Mouse (Mus musculus) heart, embryonic 11.5 days (tissue): ENCODE results near the gene Prss54. TPM values are rescaled to one million over a fixed set of nuclear protein-coding genes. Genes with fewer than 3 reads are reported as not detected.

ENCODE experiments used
- ATAC-seq: fragments of 200-750 bp; cut with Nextera tagmentation; replicated peaks from 2 replicates; pipeline ENCODE4 v1.8.0; 2017; ENCODE audit warnings: moderate library complexity; ENCODE audit not compliant: insufficient number of reproducible peaks, low FRiP score, low TSS enrichment
- H3K27ac ChIP-seq: fragments of 300-500 bp; sonication (generic); 2 replicates; pipeline ENCODE4 v1.5.1; 2014; ENCODE audit warnings: mild to moderate bottlenecking, low read depth, low read length
- H3K27me3 ChIP-seq: fragments of 300-500 bp; sonication (generic); 2 replicates; pipeline ENCODE4 v1.6.1; 2014; ENCODE audit warnings: mild to moderate bottlenecking, low read length, mixed read lengths; ENCODE audit not compliant: control insufficient read depth, insufficient read depth
- H3K36me3 ChIP-seq: fragments of 300-500 bp; sonication (generic); 2 replicates; pipeline ENCODE4 v1.6.1; 2014; ENCODE audit warnings: mild to moderate bottlenecking, low read length, moderate library complexity, mixed read lengths; ENCODE audit not compliant: control insufficient read depth, insufficient read depth
- H3K4me1 ChIP-seq: fragments of 300-500 bp; sonication (generic); 2 replicates; pipeline ENCODE4 v1.6.1; 2014; ENCODE audit warnings: low read length; ENCODE audit not compliant: control insufficient read depth, insufficient read depth
- H3K4me2 ChIP-seq: fragments of 300-500 bp; sonication (generic); 2 replicates; pipeline ENCODE4 v1.6.1; 2014; ENCODE audit warnings: mild to moderate bottlenecking, moderate library complexity
- H3K4me3 ChIP-seq: fragments of 300-500 bp; sonication (generic); 2 replicates; pipeline ENCODE4 v1.5.1; 2014; ENCODE audit warnings: low read depth, low read length
- H3K9ac ChIP-seq: fragments of 300-500 bp; sonication (generic); 2 replicates; pipeline ENCODE4 v1.6.1; 2014; ENCODE audit warnings: mild to moderate bottlenecking, low read depth, low read length, moderate library complexity
- H3K9me3 ChIP-seq: fragments of 300-500 bp; sonication (generic); replicated peaks from 2 replicates; pipeline ENCODE4 v1.6.1; 2016; ENCODE audit warnings: low read length; ENCODE audit not compliant: control insufficient read depth
- WGBS: fragments of 180-500 bp; shearing (Covaris S2); extraction: QIAGEN DNeasy Blood & Tissue Kit; methylation state at CpG from one replicate; pipeline ENCODE4 v1.1.7; 2014; ENCODE audit not compliant: insufficient replicate concordance; 5-methylcytosine and 5-hydroxymethylcytosine counted together
- polyA plus RNA-seq: library from polyadenylated mRNA; unstranded; fragments of >200 nt; fragmentation: Nextera tagmentation; extraction: Ambion mirVana; gene quantifications from 2 replicates; pipeline ENCODE4 v1.2.1, GENCODE M21; 2014

Gene Prss54
- polyA plus RNA-seq, 1 experiment from 2014 or later: not detected

- Histone ChIP-seq H3K9ac (no peak overlapping the region), H3K27ac (no peak overlapping the region), H3K27me3 (no peaks in the 10 kb centered on the region), H3K9me3 (0 out of 2 replicates have a peak, but pooled peaks cover 2% of the 10 kb centered on the region), H3K36me3 (no peaks in the 10 kb centered on the region), H3K4me3 (no peak overlapping the region), H3K4me2 (no peak overlapping the region), H3K4me1 (0 out of 2 replicates have a peak, but pooled peaks cover 3% of the 10 kb centered on the region)
- no peak for ATAC-seq
- WGBS: 61% methylated on average over 10 of the region's 10 CpGs
These were observed 13.1 kb upstream of the Prss54 start for GRCm38 (mm10) chr8:95589282-95589681.

DNA sequence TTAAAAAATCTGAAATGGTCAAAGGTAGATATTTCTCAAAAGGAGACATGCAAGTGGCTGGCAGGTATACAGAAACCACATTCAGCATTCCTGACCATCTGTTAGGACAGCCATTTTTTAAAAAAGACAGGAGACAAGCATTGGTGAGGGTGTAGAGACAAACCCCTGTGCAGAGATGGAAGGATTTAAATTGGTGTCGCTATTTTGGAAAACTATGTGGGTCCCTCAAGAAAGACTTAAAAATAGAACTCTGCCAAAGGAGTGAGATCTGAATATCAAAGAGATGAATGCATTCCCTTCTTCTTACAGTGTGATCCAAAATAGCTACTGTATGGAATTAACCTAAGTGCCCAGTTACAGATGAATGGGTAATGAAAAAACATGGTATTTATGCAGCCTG lies 11.2 kb upstream of the Prss54 start:
- H3K4me2 ChIP-seq: no peak overlapping the region
- 0 out of 2 replicates have a peak, but pooled peaks cover 2% of the 10 kb centered on the region for H3K9me3 ChIP-seq

DNA sequence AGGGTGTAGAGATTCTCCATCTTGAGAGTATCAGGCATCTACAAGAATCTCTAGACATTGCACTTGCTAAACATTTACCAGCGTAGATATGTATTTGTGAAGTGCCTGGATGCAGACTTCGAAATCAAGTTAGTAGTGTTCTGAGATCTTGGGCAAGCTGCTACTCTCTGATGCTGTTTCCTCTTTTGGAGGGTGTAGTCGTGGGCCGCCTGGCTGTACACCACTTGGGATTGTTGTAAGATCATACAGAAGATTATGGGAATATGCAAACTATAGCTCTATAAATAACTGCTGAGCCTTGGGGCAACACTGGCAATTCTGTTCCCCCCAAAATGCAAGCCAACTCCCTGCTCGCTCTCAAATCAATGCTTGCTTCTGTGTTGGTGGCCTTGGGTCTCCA lies 3.0 kb downstream of the Prss54 start:
- Histone ChIP-seq H3K27me3 (no peaks in the 10 kb centered on the region), H3K4me1 (no peaks in the 10 kb centered on the region), H3K9ac (no peak overlapping the region), H3K4me2 (no peak overlapping the region), H3K9me3 (no peaks in the 10 kb centered on the region; the same call in 1 of the 2 replicates), H3K36me3 (no peaks in the 10 kb centered on the region), H3K27ac (no peak overlapping the region), H3K4me3 (no peak overlapping the region)
- WGBS: 80% methylated on average over 5 of the region's 5 CpGs
- ATAC-seq: no peak

More for the DNA sequence above, 11.2 kb upstream of the Prss54 start:
- H3K4me3 ChIP-seq: no peak overlapping the region
- no peak overlapping the region for H3K9ac ChIP-seq
- 0 out of 2 replicates have a peak overlapping the region, but pooled peaks have one; percentile 36 for H3K27ac ChIP-seq
- no peak for ATAC-seq
- H3K4me1 ChIP-seq: 0 out of 2 replicates have a peak, but pooled peaks cover 3% of the 10 kb centered on the region
- WGBS: 52% methylated on average over 1 of the region's 1 CpGs
- no peaks in the 10 kb centered on the region for H3K27me3 ChIP-seq
- no peaks in the 10 kb centered on the region for H3K36me3 ChIP-seq

GRCm38 (mm10) chr8:95566809-95567208 lies 9.3 kb downstream of the Prss54 start:
- no peaks in the 10 kb centered on the region; the same call in 1 of the 2 replicates for H3K9me3 ChIP-seq
- no peak for ATAC-seq
- no peak overlapping the region for H3K9ac ChIP-seq
- 76% methylated on average over 6 of the region's 6 CpGs for WGBS
- no peak overlapping the region for H3K4me2 ChIP-seq
- H3K4me1 ChIP-seq: no peaks in the 10 kb centered on the region
- no peaks in the 10 kb centered on the region for H3K36me3 ChIP-seq
- no peak overlapping the region for H3K27ac ChIP-seq
- no peak overlapping the region for H3K4me3 ChIP-seq
- H3K27me3 ChIP-seq: no peaks in the 10 kb centered on the region

DNA sequence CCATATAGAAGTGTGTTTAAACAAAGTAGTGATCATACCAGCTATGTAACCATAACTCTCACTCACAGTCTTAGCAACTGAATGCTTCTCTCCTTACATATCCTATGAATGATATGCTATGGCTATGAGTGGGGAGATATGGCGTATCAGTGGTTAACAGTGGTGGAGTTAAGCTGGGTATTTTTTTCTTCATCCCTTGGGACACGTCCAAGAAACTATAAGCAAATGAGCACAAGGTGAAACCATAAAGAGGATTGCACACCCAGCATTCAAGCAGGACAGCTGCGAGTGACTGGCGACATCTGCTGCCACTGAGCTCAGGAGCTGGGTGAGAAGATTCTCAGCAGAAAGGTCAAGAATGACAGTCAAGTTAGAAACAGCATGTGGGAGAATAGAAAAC lies 9.9 kb downstream of the Prss54 start:
- no peaks in the 10 kb centered on the region for H3K27me3 ChIP-seq
- H3K4me1 ChIP-seq: no peaks in the 10 kb centered on the region
- no peak overlapping the region for H3K4me2 ChIP-seq
- ATAC-seq: no peak
- H3K9me3 ChIP-seq: no peaks in the 10 kb centered on the region; the same call in 1 of the 2 replicates
- no peak overlapping the region for H3K4me3 ChIP-seq
- no peak overlapping the region for H3K9ac ChIP-seq
- no peaks in the 10 kb centered on the region for H3K36me3 ChIP-seq
- WGBS: 67% methylated on average over 4 of the region's 4 CpGs
- H3K27ac ChIP-seq: no peak overlapping the region

DNA sequence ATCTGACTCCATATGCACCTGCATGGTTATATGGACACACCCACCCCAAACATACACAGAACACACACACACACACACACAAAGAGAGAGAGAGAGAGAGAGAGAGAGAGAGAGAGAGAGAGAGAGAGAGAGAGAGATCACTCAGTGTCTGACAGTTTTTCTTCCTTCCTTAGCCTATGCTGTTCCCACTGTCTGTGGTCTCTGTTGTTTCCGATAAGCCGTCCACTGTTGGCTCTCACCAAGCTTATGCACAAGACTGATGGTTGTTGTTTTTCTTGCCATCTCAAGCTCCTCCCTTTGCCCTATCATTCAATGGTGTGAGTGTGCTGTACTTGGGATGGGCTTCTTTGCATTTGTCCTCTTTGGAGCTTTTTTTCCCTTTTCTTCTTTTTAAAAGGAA lies 20.2 kb downstream of the Prss54 start:
- 87% methylated on average over 2 of the region's 2 CpGs for WGBS
- Histone ChIP-seq H3K27me3 (no peaks in the 10 kb centered on the region), H3K9ac (no peak overlapping the region), H3K4me2 (no peak overlapping the region), H3K9me3 (no peaks in the 10 kb centered on the region), H3K36me3 (no peaks in the 10 kb centered on the region), H3K4me1 (no peaks in the 10 kb centered on the region), H3K27ac (no peak overlapping the region), H3K4me3 (no peak overlapping the region)
- ATAC-seq: no peak

DNA sequence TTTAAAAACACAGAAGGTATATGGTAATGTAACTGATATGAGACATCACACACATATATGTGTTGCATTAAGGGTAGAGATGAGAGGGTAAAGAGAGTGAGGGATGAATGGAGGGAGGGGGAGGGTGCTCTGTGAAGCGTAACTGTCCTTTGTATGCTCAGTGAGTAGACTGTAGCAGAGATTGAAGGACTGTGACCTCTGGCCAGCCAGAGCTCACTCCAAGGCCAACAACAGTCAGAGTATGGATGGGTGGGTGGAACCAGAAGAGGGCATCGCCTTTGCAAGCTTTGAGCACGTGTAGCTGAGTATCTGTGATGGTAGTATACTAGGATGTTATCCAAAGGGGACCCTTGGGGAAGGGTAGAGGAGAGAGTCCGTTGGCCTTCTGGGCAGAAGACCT lies 24.6 kb downstream of the Prss54 start:
- 72% methylated on average over 4 of the region's 4 CpGs for WGBS
- Histone ChIP-seq H3K9ac (no peak overlapping the region), H3K4me3 (no peak overlapping the region), H3K4me1 (0 out of 2 replicates have a peak, but pooled peaks cover 3% of the 10 kb centered on the region), H3K27me3 (no peaks in the 10 kb centered on the region), H3K9me3 (no peaks in the 10 kb centered on the region), H3K4me2 (no peak overlapping the region), H3K36me3 (no peaks in the 10 kb centered on the region), H3K27ac (no peak overlapping the region)
- no peak for ATAC-seq

GRCm38 (mm10) chr8:95549871-95550829 lies 26.0 kb downstream of the Prss54 start:
- no peak for ATAC-seq
- H3K36me3 ChIP-seq: no peaks in the 10 kb centered on the region
- H3K4me1 ChIP-seq: 0 out of 2 replicates have a peak, but pooled peaks cover 3% of the 10 kb centered on the region
- 63% methylated on average over 16 of the region's 16 CpGs for WGBS
- no peak overlapping the region for H3K4me2 ChIP-seq
- no peak overlapping the region for H3K4me3 ChIP-seq
- no peaks in the 10 kb centered on the region for H3K27me3 ChIP-seq
- no peak overlapping the region for H3K27ac ChIP-seq
- no peak overlapping the region for H3K9ac ChIP-seq
- H3K9me3 ChIP-seq: no peaks in the 10 kb centered on the region
